Mouse (Mus musculus) hindbrain, postnatal 0 days (tissue): ENCODE results near the gene Cnih3. TPM values are rescaled to one million over a fixed set of nuclear protein-coding genes. Genes with fewer than 3 reads are reported as not detected.

ENCODE experiments used
- ATAC-seq: fragments of 200-750 bp; cut with Nextera tagmentation; 2 replicates; pipeline ENCODE4 v1.8.0; 2017; ENCODE audit warnings: mild to moderate bottlenecking, moderate TSS enrichment, moderate library complexity
- DNase-seq: peaks from one replicate; pipeline ENCODE4 v3.0.0-alpha.2; 2015; ENCODE audit warnings: low spot score
- H3K27ac ChIP-seq: fragments of 300-500 bp; sonication (generic); 2 replicates; pipeline ENCODE4 v1.5.1; 2014; ENCODE audit warnings: mild to moderate bottlenecking
- H3K27me3 ChIP-seq: fragments of 300-500 bp; sonication (generic); 2 replicates; pipeline ENCODE4 v1.6.1; 2014; ENCODE audit warnings: low read length, mixed read lengths; ENCODE audit not compliant: insufficient read depth
- H3K36me3 ChIP-seq: fragments of 300-500 bp; sonication (generic); 2 replicates; pipeline ENCODE4 v1.6.1; 2014; ENCODE audit warnings: low read length, mixed read lengths; ENCODE audit not compliant: insufficient read depth
- H3K4me1 ChIP-seq: fragments of 300-500 bp; sonication (generic); 2 replicates; pipeline ENCODE4 v1.6.1; 2014; ENCODE audit warnings: antibody characterized with exemption, low read length, mixed read lengths; ENCODE audit not compliant: insufficient read depth
- H3K4me2 ChIP-seq: fragments of 300-500 bp; sonication (generic); 2 replicates; pipeline ENCODE4 v1.6.1; 2014; ENCODE audit warnings: low read depth, mild to moderate bottlenecking, low read length, moderate library complexity, mixed read lengths
- H3K4me3 ChIP-seq: fragments of 300-500 bp; sonication (generic); 2 replicates; pipeline ENCODE4 v1.5.1; 2014; ENCODE audit warnings: low read length
- H3K9ac ChIP-seq: fragments of 300-500 bp; sonication (generic); replicated peaks from 2 replicates; pipeline ENCODE4 v1.6.1; 2014; ENCODE audit warnings: mild to moderate bottlenecking, low read length, moderate library complexity, mixed read lengths
- H3K9me3 ChIP-seq: fragments of 300-500 bp; sonication (generic); 2 replicates; pipeline ENCODE4 v1.6.1; 2016; ENCODE audit warnings: low read length, mixed read lengths
- CTCF ChIP-seq: IDR thresholded peaks from 2 replicates; pipeline ENCODE4 v1.5.1; 2016; ENCODE audit warnings: antibody characterized with exemption, control low read depth, low read depth
- WGBS: fragments of 180-500 bp; shearing (Covaris S2); extraction: QIAGEN DNeasy Blood & Tissue Kit; methylation state at CpG from one replicate; pipeline ENCODE4 v1.1.7; 2014; 5-methylcytosine and 5-hydroxymethylcytosine counted together
- polyA plus RNA-seq: library from polyadenylated mRNA; unstranded; fragments of >200 nt; fragmentation: Nextera tagmentation; extraction: Ambion mirVana; gene quantifications from 2 replicates; pipeline ENCODE4 v1.2.1, GENCODE M21; 2015
- total RNA-seq: library from RNA; depleted of rRNA; stranded (reverse); fragments of >200 nt; gene quantifications from 2 replicates; pipeline ENCODE4 v1.2.3, GENCODE M21; 2014

Cnih3 gene
- total and polyA plus RNA-seq, 2 experiments from 2014 or later = 13.2 to 23.0 TPM

DNA sequence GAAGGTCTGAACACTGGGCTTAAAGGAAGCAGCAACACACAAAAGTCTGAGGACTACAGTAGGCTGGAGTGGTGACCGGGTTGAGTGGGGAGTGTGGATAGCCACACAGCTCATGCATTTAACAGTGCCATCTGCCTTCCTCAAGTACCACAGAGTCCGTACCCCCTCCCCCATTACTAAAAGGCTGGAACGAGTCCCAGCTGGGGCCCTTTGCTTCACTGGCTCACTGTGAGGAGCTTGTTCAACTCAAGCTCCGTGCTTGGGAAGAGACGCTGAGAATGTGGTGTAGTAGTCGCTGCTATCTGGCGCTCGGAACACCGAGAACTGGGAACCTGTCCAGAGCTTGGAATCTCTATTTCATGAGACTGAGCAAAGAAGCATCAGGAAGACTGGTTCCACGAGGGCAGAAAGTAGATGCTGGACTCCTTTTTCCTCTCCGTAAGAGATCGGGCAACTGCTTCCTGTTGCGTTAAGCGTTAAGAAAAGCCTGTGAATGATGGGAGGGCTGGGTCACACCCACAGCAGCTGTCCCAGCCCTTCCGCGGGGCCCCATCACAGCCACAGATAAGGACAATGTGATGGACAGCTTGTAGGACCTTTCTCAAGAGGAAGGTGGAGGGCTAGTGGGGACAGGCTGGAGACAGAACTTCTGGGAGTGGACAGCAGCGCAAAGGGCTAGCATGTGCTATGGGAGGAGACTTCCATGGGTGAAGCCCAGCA, 114.3 kb downstream of the Cnih3 start:
- H3K27ac ChIP-seq = no peak overlapping the region
- peak overlapping the region; percentile 0; the same call in 1 of the 2 replicates for H3K4me2 ChIP-seq
- 45% methylated on average over 17 of the region's 17 CpGs for WGBS
- peaks cover 9% of the 10 kb centered on the region; the same call in 1 of the 2 replicates for H3K4me1 ChIP-seq
- peaks cover 4% of the 10 kb centered on the region; the same call in 1 of the 2 replicates for H3K9me3 ChIP-seq
- peak; percentile 82 for DNase-seq
- no peak overlapping the region for H3K4me3 ChIP-seq
- TF ChIP-seq CTCF = no peak
- no peaks in the 10 kb centered on the region for H3K27me3 ChIP-seq
- no peaks in the 10 kb centered on the region for H3K36me3 ChIP-seq
- H3K9ac ChIP-seq = no peak overlapping the region
- peak; percentile 88 for ATAC-seq

DNA sequence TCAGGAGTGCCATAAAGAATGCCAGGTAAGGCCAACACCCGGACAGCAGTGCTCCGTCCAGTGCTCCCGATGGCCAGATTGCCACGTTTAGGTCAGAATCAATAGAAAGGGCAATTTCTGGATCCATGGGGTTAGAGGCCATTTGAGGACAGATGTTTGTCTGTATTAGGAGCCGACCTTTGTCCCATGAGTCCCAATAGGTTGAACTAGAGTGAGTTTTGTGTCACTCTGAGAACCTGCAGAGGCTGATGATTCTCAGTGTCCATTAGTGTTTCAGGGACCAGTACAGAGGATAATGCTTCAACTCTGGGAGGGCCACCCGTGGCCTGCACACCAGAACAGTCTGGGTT, 114.9 kb downstream of the Cnih3 start:
- DNase-seq = no peak
- H3K36me3 ChIP-seq = no peaks in the 10 kb centered on the region
- H3K27ac ChIP-seq = no peak overlapping the region
- TF ChIP-seq CTCF = no peak
- no peaks in the 10 kb centered on the region for H3K27me3 ChIP-seq
- H3K9me3 ChIP-seq = peaks cover 4% of the 10 kb centered on the region; the same call in 1 of the 2 replicates
- H3K4me3 ChIP-seq = no peak overlapping the region
- no peak overlapping the region for H3K9ac ChIP-seq
- no peak for ATAC-seq
- 93% methylated on average over 6 of the region's 6 CpGs for WGBS
- H3K4me1 ChIP-seq = peaks cover 9% of the 10 kb centered on the region; the same call in 1 of the 2 replicates
- no peak overlapping the region for H3K4me2 ChIP-seq

DNA sequence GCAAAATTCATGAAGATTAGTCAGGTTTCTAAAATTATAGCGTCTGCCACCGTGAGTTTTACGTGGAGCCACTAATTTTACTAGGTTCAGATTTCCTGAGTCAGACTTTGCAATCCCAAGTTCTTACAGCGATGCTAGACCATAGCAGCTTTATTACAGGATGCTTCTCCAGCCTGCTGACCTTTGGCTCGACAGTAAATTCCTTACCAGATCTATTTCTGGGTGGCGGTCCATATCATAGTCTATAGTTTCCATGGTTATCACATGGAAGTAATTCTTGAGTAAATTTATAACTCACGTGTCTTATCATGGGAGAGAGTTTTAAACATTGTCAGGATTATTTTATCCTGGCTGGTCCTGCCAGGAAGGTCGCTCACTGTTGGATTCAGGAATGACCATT, 117.0 kb downstream of the Cnih3 start:
- H3K27ac ChIP-seq = no peak overlapping the region
- H3K36me3 ChIP-seq = no peaks in the 10 kb centered on the region
- no peak overlapping the region for H3K4me3 ChIP-seq
- no peak for TF ChIP-seq CTCF
- DNase-seq (no peak), ATAC-seq (no peak)
- no peak overlapping the region for H3K9ac ChIP-seq
- H3K9me3 ChIP-seq = peaks cover 4% of the 10 kb centered on the region; the same call in 1 of the 2 replicates
- H3K4me1 ChIP-seq = peaks cover 9% of the 10 kb centered on the region; the same call in 1 of the 2 replicates
- no peak overlapping the region for H3K4me2 ChIP-seq
- no peaks in the 10 kb centered on the region for H3K27me3 ChIP-seq
- 91% methylated on average over 8 of the region's 8 CpGs for WGBS

DNA sequence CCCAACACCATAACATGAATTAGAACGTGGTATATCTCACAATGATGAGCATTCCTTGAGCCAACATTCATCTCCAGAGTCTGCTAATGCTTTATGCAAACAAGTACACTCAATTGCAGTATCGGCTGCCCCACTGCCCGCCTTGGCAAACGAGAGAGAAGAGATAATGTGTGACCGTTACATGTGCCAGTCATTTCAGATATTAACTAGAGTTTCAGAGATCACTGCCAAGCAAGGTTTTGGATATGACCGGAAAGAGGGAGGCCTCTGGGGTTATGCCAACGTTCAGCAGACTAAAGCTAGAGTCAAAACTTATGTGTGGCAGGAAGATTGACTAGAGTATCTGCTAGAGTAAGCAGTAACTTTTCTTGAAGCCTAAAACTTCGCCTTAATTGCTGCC, 123.7 kb downstream of the Cnih3 start:
- DNase-seq = peak; percentile 27
- H3K27ac ChIP-seq = no peak overlapping the region
- no peaks in the 10 kb centered on the region for H3K4me1 ChIP-seq
- H3K36me3 ChIP-seq = no peaks in the 10 kb centered on the region
- 0 out of 2 replicates have a peak, but pooled peaks cover 4% of the 10 kb centered on the region for H3K9me3 ChIP-seq
- no peak overlapping the region for H3K4me2 ChIP-seq
- H3K9ac ChIP-seq = no peak overlapping the region
- no peaks in the 10 kb centered on the region for H3K27me3 ChIP-seq
- WGBS = 63% methylated on average over 8 of the region's 8 CpGs
- ATAC-seq = no peak
- H3K4me3 ChIP-seq = no peak overlapping the region
- TF ChIP-seq CTCF = no peak

DNA sequence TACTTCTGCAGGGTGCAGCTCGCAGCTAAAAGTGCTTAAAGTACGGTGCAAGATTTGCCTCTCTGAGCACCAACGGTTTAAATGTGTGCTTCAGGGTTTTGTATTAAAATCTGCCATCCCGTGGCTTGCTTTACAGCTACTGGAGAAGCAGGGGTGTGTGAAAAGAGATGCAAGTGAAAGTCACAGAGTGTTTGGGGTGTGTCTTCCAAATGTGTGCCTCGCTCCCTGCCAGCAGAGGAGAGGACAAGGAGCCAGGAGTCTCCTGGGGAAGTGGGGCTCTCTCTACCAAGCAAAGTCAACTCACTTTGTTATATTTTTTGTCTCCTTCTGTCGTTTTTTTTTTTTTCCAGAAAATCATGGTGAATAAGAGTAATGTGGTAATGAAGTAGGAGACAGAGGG, 124.1 kb downstream of the Cnih3 start:
- no peaks in the 10 kb centered on the region for H3K36me3 ChIP-seq
- 0 out of 2 replicates have a peak, but pooled peaks cover under 1% of the 10 kb centered on the region for H3K9me3 ChIP-seq
- ATAC-seq (no peak), DNase-seq (no peak)
- 57% methylated on average over 6 of the region's 6 CpGs for WGBS
- TF ChIP-seq CTCF = no peak
- H3K4me2 ChIP-seq = no peak overlapping the region
- H3K4me3 ChIP-seq = no peak overlapping the region
- H3K27ac ChIP-seq = no peak overlapping the region
- H3K4me1 ChIP-seq = no peaks in the 10 kb centered on the region
- H3K9ac ChIP-seq = no peak overlapping the region
- no peaks in the 10 kb centered on the region for H3K27me3 ChIP-seq

DNA sequence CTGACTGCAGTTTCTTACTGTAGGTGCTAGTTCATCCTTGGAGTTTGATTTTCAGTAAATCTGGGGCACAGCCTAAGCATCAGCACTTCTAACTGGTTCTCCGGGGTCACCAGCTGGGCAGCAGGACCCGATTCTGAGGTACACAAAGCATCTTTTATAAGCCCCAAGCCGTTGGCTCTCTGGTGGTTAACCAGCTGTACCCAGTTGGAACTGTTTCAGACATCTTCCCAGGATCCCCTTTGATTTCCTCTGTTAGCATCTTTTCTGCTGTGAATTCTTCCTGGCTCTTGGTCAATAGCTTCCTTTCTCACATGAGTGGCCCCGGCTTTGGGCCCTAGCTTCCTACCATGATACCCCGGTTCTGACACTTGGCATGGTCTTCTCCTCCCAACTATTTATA, 132.3 kb downstream of the Cnih3 start:
- DNase-seq (peak; percentile 73), ATAC-seq (peak; percentile 70; the same call in 1 of the 2 replicates)
- TF ChIP-seq CTCF = no peak
- H3K36me3 ChIP-seq = no peaks in the 10 kb centered on the region
- no peak overlapping the region for H3K27ac ChIP-seq
- H3K4me1 ChIP-seq = 0 out of 2 replicates have a peak, but pooled peaks cover 10% of the 10 kb centered on the region
- no peak overlapping the region for H3K4me2 ChIP-seq
- WGBS = 34% methylated on average over 5 of the region's 5 CpGs
- H3K27me3 ChIP-seq = no peaks in the 10 kb centered on the region
- no peak overlapping the region for H3K4me3 ChIP-seq
- H3K9me3 ChIP-seq = no peaks in the 10 kb centered on the region
- H3K9ac ChIP-seq = no peak overlapping the region

DNA sequence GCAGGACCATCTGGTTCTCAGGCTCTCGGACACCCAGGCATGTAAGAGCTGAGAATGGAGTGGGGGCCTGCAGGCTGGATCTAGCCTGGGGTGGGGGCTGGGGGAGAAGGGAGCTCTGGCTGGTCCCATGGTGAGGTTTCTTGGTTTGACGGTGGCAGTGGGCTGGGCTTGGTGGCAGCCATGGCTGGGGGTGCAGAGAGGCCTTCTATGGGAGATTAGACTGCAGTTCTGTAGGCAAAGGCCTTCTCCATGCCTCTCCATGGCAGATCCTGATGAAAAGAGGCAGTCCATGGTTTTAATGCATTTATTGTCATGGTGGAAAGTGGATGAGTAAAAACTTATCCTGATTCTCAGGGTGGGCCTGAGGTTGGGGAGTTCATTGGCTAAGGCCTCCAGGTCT, 151.0 kb downstream of the Cnih3 start:
- no peak for TF ChIP-seq CTCF
- DNase-seq (no peak), ATAC-seq (no peak)
- H3K27me3 ChIP-seq = no peaks in the 10 kb centered on the region
- no peaks in the 10 kb centered on the region for H3K36me3 ChIP-seq
- no peak overlapping the region for H3K27ac ChIP-seq
- no peaks in the 10 kb centered on the region for H3K9me3 ChIP-seq
- H3K4me1 ChIP-seq = no peaks in the 10 kb centered on the region
- no peak overlapping the region for H3K4me2 ChIP-seq
- no peak overlapping the region for H3K4me3 ChIP-seq
- no peak overlapping the region for H3K9ac ChIP-seq
- 88% methylated on average over 2 of the region's 2 CpGs for WGBS
